Mouse (Mus musculus) neural tube, embryonic 13.5 days (tissue): ENCODE measurements around the gene Pitpnm3. TPM values are rescaled to one million over a fixed set of nuclear protein-coding genes. Genes with fewer than 3 reads are reported as not detected.

ENCODE experiments used
- ATAC-seq: fragments of 200-750 bp; cut with Nextera tagmentation; 2 replicates; pipeline ENCODE4 v1.8.0; 2017; ENCODE audit warnings: low read depth, mild to moderate bottlenecking, moderate TSS enrichment, moderate library complexity
- H3K27ac ChIP-seq: fragments of 300-500 bp; sonication (generic); replicated peaks from 2 replicates; pipeline ENCODE4 v1.5.1; 2015; ENCODE audit warnings: moderate library complexity, mild to moderate bottlenecking, inconsistent platforms
- H3K27me3 ChIP-seq: fragments of 300-500 bp; sonication (generic); 2 replicates; pipeline ENCODE4 v1.6.1; 2015; ENCODE audit warnings: mild to moderate bottlenecking, inconsistent platforms
- H3K36me3 ChIP-seq: fragments of 300-500 bp; sonication (generic); 2 replicates; pipeline ENCODE4 v1.6.1; 2015; ENCODE audit warnings: mild to moderate bottlenecking, inconsistent platforms
- H3K4me1 ChIP-seq: fragments of 300-500 bp; sonication (generic); replicated peaks from 2 replicates; pipeline ENCODE4 v1.6.1; 2015; ENCODE audit warnings: inconsistent platforms
- H3K4me2 ChIP-seq: fragments of 300-500 bp; sonication (generic); 2 replicates; pipeline ENCODE4 v1.6.1; 2015; ENCODE audit warnings: inconsistent platforms, mild to moderate bottlenecking, moderate library complexity
- H3K4me3 ChIP-seq: fragments of 300-500 bp; sonication (generic); 2 replicates; pipeline ENCODE4 v1.5.1; 2015; ENCODE audit warnings: mild to moderate bottlenecking, inconsistent platforms
- H3K9ac ChIP-seq: fragments of 300-500 bp; sonication (generic); 2 replicates; pipeline ENCODE4 v1.6.1; 2015; ENCODE audit warnings: moderate library complexity, mild to moderate bottlenecking, inconsistent platforms
- H3K9me3 ChIP-seq: fragments of 300-500 bp; sonication (generic); 2 replicates; pipeline ENCODE4 v1.6.1; 2016; ENCODE audit warnings: inconsistent platforms
- WGBS: fragments of 180-500 bp; shearing (Covaris S2); methylation state at CpG from one replicate; pipeline ENCODE4 v1.1.7; 2015; 5-methylcytosine and 5-hydroxymethylcytosine counted together
- polyA plus RNA-seq: library from polyadenylated mRNA; unstranded; fragments of >200 nt; fragmentation: Nextera tagmentation; extraction: Ambion mirVana; gene quantifications from 2 replicates; pipeline ENCODE4 v1.2.1, GENCODE M21; 2015

Pitpnm3 gene
- polyA plus RNA-seq, 1 experiment from 2014 or later, result 1.8 TPM

GRCm38 (mm10) chr11:72132266-72132665, 3.3 kb downstream of the Pitpnm3 start:
- no peak overlapping the region for H3K27ac ChIP-seq
- H3K4me2 ChIP-seq, result no peak overlapping the region
- H3K9ac ChIP-seq, result no peak overlapping the region
- no peak overlapping the region for H3K4me3 ChIP-seq
- H3K36me3 ChIP-seq, result no peaks in the 10 kb centered on the region
- H3K27me3 ChIP-seq, result peaks cover 58% of the 10 kb centered on the region
- H3K4me1 ChIP-seq, result peaks cover 50% of the 10 kb centered on the region
- ATAC-seq, result no peak
- WGBS, result 15% methylated on average over 3 of the region's 3 CpGs
- no peaks in the 10 kb centered on the region for H3K9me3 ChIP-seq

GRCm38 (mm10) chr11:72131697-72132096, 3.9 kb downstream of the Pitpnm3 start:
- Histone ChIP-seq H3K4me1 (peaks cover 50% of the 10 kb centered on the region), H3K27ac (no peak overlapping the region), H3K9ac (no peak overlapping the region), H3K9me3 (no peaks in the 10 kb centered on the region), H3K4me2 (no peak overlapping the region), H3K4me3 (no peak overlapping the region), H3K36me3 (no peaks in the 10 kb centered on the region), H3K27me3 (peaks cover 52% of the 10 kb centered on the region)
- ATAC-seq, result no peak
- WGBS, result 93% methylated on average over 1 of the region's 1 CpGs

- Histone ChIP-seq H3K4me1 (peaks cover 42% of the 10 kb centered on the region), H3K9me3 (no peaks in the 10 kb centered on the region), H3K27ac (no peak overlapping the region), H3K9ac (no peak overlapping the region), H3K4me2 (no peak overlapping the region), H3K4me3 (no peak overlapping the region), H3K36me3 (no peaks in the 10 kb centered on the region), H3K27me3 (peaks cover 46% of the 10 kb centered on the region)
- ATAC-seq, result no peak
- WGBS, result 83% methylated on average over 3 of the region's 3 CpGs
Measured at GRCm38 (mm10) chr11:72130905-72131304, 4.7 kb downstream of the Pitpnm3 start.

GRCm38 (mm10) chr11:72130472-72130871, 5.1 kb downstream of the Pitpnm3 start:
- no peak overlapping the region for H3K9ac ChIP-seq
- no peaks in the 10 kb centered on the region for H3K36me3 ChIP-seq
- no peak overlapping the region for H3K4me3 ChIP-seq
- no peak for ATAC-seq
- H3K27me3 ChIP-seq, result peaks cover 46% of the 10 kb centered on the region
- H3K9me3 ChIP-seq, result no peaks in the 10 kb centered on the region
- no peak overlapping the region for H3K27ac ChIP-seq
- WGBS, result 70% methylated on average over 3 of the region's 3 CpGs
- H3K4me1 ChIP-seq, result peaks cover 41% of the 10 kb centered on the region
- no peak overlapping the region for H3K4me2 ChIP-seq

- H3K4me1 ChIP-seq, result peaks cover 37% of the 10 kb centered on the region
- no peak overlapping the region for H3K9ac ChIP-seq
- 18% methylated on average over 11 of the region's 11 CpGs for whole genome bisulfite sequencing
- no peak overlapping the region for H3K4me2 ChIP-seq
- H3K36me3 ChIP-seq, result no peaks in the 10 kb centered on the region
- H3K27ac ChIP-seq, result no peak overlapping the region
- no peaks in the 10 kb centered on the region for H3K9me3 ChIP-seq
- no peak for ATAC-seq
- no peak overlapping the region for H3K4me3 ChIP-seq
- H3K27me3 ChIP-seq, result peaks cover 42% of the 10 kb centered on the region
Measured at GRCm38 (mm10) chr11:72130021-72130420, 5.6 kb downstream of the Pitpnm3 start.

GRCm38 (mm10) chr11:72129032-72129894, 6.3 kb downstream of the Pitpnm3 start:
- ATAC-seq, result no peak
- peaks cover 30% of the 10 kb centered on the region for H3K4me1 ChIP-seq
- no peak overlapping the region for H3K9ac ChIP-seq
- peaks cover 35% of the 10 kb centered on the region for H3K27me3 ChIP-seq
- no peak overlapping the region for H3K4me2 ChIP-seq
- WGBS, result 74% methylated on average over 8 of the region's 8 CpGs
- no peak overlapping the region for H3K27ac ChIP-seq
- H3K4me3 ChIP-seq, result no peak overlapping the region
- H3K36me3 ChIP-seq, result no peaks in the 10 kb centered on the region
- H3K9me3 ChIP-seq, result no peaks in the 10 kb centered on the region

GRCm38 (mm10) chr11:72127450-72128189, 8.0 kb downstream of the Pitpnm3 start:
- Histone ChIP-seq H3K4me3 (no peak overlapping the region), H3K9ac (no peak overlapping the region), H3K27ac (no peak overlapping the region), H3K4me1 (peaks cover 27% of the 10 kb centered on the region), H3K36me3 (no peaks in the 10 kb centered on the region), H3K4me2 (no peak overlapping the region), H3K9me3 (no peaks in the 10 kb centered on the region), H3K27me3 (peaks cover 18% of the 10 kb centered on the region)
- 70% methylated on average over 5 of the region's 5 CpGs for WGBS
- no peak for ATAC-seq

- Histone ChIP-seq H3K9me3 (no peaks in the 10 kb centered on the region), H3K27me3 (no peaks in the 10 kb centered on the region), H3K36me3 (no peaks in the 10 kb centered on the region), H3K4me2 (no peak overlapping the region), H3K4me1 (peaks cover 18% of the 10 kb centered on the region), H3K4me3 (no peak overlapping the region), H3K9ac (no peak overlapping the region), H3K27ac (no peak overlapping the region)
- ATAC-seq, result no peak
- WGBS, result 72% methylated on average over 3 of the region's 3 CpGs
Measured at GRCm38 (mm10) chr11:72125781-72126180, 9.8 kb downstream of the Pitpnm3 start.

GRCm38 (mm10) chr11:72123531-72123930, 12.0 kb downstream of the Pitpnm3 start:
- no peak for ATAC-seq
- no peak overlapping the region for H3K4me2 ChIP-seq
- WGBS, result 79% methylated on average over 4 of the region's 4 CpGs

GRCm38 (mm10) chr11:72120354-72120753, 15.2 kb downstream of the Pitpnm3 start:
- 89% methylated on average over 6 of the region's 6 CpGs for WGBS
- H3K9ac ChIP-seq, result no peak overlapping the region
- H3K27me3 ChIP-seq, result no peaks in the 10 kb centered on the region
- H3K9me3 ChIP-seq, result no peaks in the 10 kb centered on the region
- peaks cover 4% of the 10 kb centered on the region; the same call in 1 of the 2 replicates for H3K4me1 ChIP-seq
- no peaks in the 10 kb centered on the region for H3K36me3 ChIP-seq
- H3K4me2 ChIP-seq, result no peak overlapping the region
- no peak overlapping the region for H3K4me3 ChIP-seq
- no peak for ATAC-seq
- no peak overlapping the region for H3K27ac ChIP-seq

More at GRCm38 (mm10) chr11:72123531-72123930, 12.0 kb downstream of the Pitpnm3 start:
- peaks cover 7% of the 10 kb centered on the region for H3K4me1 ChIP-seq
- no peak overlapping the region for H3K27ac ChIP-seq
- no peak overlapping the region for H3K4me3 ChIP-seq
- no peaks in the 10 kb centered on the region for H3K36me3 ChIP-seq
- H3K27me3 ChIP-seq, result no peaks in the 10 kb centered on the region
- H3K9ac ChIP-seq, result no peak overlapping the region
- H3K9me3 ChIP-seq, result no peaks in the 10 kb centered on the region

GRCm38 (mm10) chr11:72118630-72119029, 16.9 kb downstream of the Pitpnm3 start:
- ATAC-seq, result no peak

GRCm38 (mm10) chr11:72113296-72113695, 22.3 kb downstream of the Pitpnm3 start:
- WGBS, result 59% methylated on average over 4 of the region's 4 CpGs
- Histone ChIP-seq H3K9ac (no peak overlapping the region), H3K27me3 (no peaks in the 10 kb centered on the region), H3K4me1 (peaks cover 4% of the 10 kb centered on the region; the same call in 1 of the 2 replicates), H3K9me3 (no peaks in the 10 kb centered on the region), H3K4me2 (no peak overlapping the region), H3K27ac (no peak overlapping the region), H3K4me3 (no peak overlapping the region), H3K36me3 (no peaks in the 10 kb centered on the region)
- ATAC-seq, result no peak

More at GRCm38 (mm10) chr11:72118630-72119029, 16.9 kb downstream of the Pitpnm3 start:
- Histone ChIP-seq H3K4me1 (peaks cover 4% of the 10 kb centered on the region; the same call in 1 of the 2 replicates), H3K9me3 (no peaks in the 10 kb centered on the region), H3K4me3 (no peak overlapping the region), H3K4me2 (no peak overlapping the region), H3K27ac (no peak overlapping the region), H3K36me3 (no peaks in the 10 kb centered on the region), H3K9ac (no peak overlapping the region), H3K27me3 (no peaks in the 10 kb centered on the region)
- WGBS, result 85% methylated on average over 3 of the region's 3 CpGs
